Mouse (Mus musculus) E14TG2a.4 (cell line): Measurements from ENCODE around the gene Smyd3.

Source experiments
- CTCF ChIP-seq: conservative IDR thresholded peaks from 2 replicates; pipeline ENCODE4 v1.5.1; 2014; ENCODE audit warnings: low read length
- NANOG ChIP-seq: IDR thresholded peaks from 2 replicates; pipeline ENCODE4 v1.6.1; 2014; ENCODE audit warnings: borderline replicate concordance, low read length, mixed read lengths
- POU5F1 ChIP-seq: IDR thresholded peaks from 2 replicates; pipeline ENCODE4 v1.6.1; 2014; ENCODE audit warnings: low read length, borderline replicate concordance

DNA sequence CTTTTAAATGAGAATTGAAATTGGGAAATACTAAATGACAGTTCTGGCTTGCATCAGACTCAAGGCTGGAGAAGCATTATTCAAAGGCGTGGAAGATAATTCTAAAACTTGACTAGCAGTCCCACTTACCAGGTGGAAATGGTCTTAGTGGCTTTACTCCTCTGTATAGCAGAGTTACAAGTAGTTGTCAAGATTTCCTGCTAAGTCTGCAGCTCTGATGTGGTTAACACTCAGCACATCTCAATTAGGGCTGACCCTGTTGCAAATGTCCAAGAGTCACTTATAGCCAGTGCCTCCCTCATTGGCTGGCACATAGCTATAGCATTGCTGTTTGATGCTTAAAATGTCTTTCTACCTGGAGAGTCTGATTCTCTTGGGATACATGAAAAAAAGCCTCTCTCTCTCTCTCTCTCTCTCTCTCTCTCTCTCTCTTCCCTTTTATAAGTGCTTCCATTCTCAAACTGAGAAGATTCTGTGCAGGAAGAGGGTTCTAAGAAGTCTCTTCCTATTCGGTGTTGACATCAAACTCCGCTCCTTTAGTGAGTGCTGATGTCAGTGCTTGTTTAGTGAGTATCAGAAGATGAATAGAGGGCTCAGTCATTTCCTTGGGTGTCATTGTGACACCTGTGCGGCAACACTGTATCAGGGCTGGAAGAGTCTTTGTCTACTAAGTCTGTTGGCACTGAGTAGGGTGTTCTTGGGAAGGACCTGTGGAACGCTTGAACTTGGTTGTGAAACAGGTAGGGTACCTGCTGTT lies 31.3 kb upstream of the Smyd3 start:
- no peak for TF ChIP-seq CTCF
- TF ChIP-seq NANOG = no peak
- TF ChIP-seq POU5F1 = no peak
